Mouse (Mus musculus): ENCODE measurements around the gene Klhdc10. TPM values are rescaled to one million over a fixed set of nuclear protein-coding genes. Genes with fewer than 3 reads are reported as not detected.

Klhdc10 gene
- polyA plus RNA-seq, 1 experiment from 2014 or later = 49.2 TPM

DNA sequence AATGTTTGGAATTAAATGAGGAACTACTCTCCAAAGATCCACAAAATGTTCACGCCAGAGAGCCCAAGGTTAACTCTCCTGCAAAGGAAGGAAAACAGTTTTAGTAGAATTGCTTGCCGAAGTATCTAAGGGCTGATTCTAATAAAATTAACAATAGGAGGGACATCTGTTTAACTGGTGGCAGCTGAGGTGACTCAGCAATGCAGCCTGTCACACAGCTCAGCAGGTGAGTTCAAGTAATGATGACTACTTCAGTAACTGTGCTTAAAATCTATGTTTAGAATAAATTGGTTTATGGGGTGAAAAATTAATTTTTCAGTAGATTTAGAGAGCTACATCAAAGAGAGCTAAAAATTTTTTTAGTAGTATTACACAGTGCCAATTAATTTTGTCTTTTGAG is 81.2 kb downstream of the Klhdc10 start:
- Histone ChIP-seq H3K9me3 (replicated peaks) (no peaks in the 10 kb centered on the region), H3K27me3 (ENCODE audit: low read depth, poor library complexity, severe bottlenecking) (no peaks in the 10 kb centered on the region), H3K4me1 (no peaks in the 10 kb centered on the region), H3K4me3 (no peak overlapping the region), H3K27ac (no peak overlapping the region), H3K36me3 (peaks cover 100% of the 10 kb centered on the region)
- WGBS = 89% methylated on average over 2 of the region's 2 CpGs
- DNase-seq (ENCODE audit: low spot score) = no peak

DNA sequence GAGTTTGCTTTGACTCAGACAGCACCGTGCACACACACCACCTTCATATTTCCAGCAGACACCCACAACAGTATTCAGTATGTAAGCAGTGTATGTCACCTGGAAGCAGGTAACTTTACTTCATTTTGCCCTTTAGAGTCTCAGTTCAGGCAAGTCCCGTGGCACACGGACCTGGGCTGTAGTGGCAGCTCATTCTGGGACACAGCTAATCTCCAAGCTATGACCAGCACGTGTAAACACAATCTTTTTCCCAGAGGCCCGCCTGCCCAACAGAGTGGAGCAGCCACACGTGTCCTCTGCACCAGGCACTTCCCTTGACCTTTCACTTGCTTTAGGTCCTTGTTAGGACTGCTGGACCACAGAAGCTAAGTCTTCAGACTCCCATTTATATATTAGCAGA is 84.8 kb downstream of the Klhdc10 start:
- 93% methylated on average over 6 of the region's 6 CpGs for WGBS
- Histone ChIP-seq H3K27ac (no peak overlapping the region), H3K4me3 (no peak overlapping the region), H3K9me3 (replicated peaks) (no peaks in the 10 kb centered on the region), H3K36me3 (peaks cover 100% of the 10 kb centered on the region), H3K27me3 (ENCODE audit: low read depth, poor library complexity, severe bottlenecking) (no peaks in the 10 kb centered on the region), H3K4me1 (no peaks in the 10 kb centered on the region)
- DNase-seq (ENCODE audit: low spot score) = no peak

DNA sequence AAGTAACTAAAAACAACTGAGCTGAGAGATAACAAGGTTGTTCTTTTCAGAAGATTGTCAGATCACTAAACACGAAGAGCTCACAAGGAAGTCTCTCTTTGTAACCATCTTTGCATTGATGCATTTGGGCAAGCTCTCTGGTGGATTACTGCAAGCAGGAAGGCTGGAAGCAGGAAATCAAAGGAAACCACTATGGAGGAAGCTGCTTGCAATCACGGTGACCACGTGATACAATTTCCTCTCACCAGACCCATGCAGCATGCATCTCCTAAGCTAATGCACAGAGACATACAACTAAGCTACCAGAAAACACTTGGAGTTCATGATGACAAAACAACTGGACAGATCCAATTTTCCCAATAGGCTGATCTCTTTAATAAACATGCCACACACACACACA is 97.4 kb downstream of the Klhdc10 start:
- Histone ChIP-seq H3K9me3 (replicated peaks) (no peaks in the 10 kb centered on the region), H3K36me3 (peaks cover 95% of the 10 kb centered on the region), H3K27me3 (ENCODE audit: low read depth, poor library complexity, severe bottlenecking) (no peaks in the 10 kb centered on the region), H3K4me1 (0 out of 2 replicates have a peak, but pooled peaks cover 2% of the 10 kb centered on the region), H3K4me3 (no peak overlapping the region), H3K27ac (no peak overlapping the region)
- WGBS = 79% methylated on average over 3 of the region's 3 CpGs
- DNase-seq (ENCODE audit: low spot score) = no peak

Other genes starting within 250 kb of the Klhdc10 start
- gene Ube2h, start 97.3 kb upstream of the Klhdc10 start, polyA plus RNA-seq (2016; fragmentation: Nextera tagmentation; extraction: Ambion mirVana) = 31.9 and 41.2 TPM in 2 replicates
- 91.3 and 95.9 TPM in 2 replicates for gene Zc3hc1, start 10.8 kb upstream of the Klhdc10 start, polyA plus RNA-seq (2016; fragmentation: Nextera tagmentation; extraction: Ambion mirVana)
- gene Tmem209, start 107.9 kb downstream of the Klhdc10 start, polyA plus RNA-seq (2016; fragmentation: Nextera tagmentation; extraction: Ambion mirVana) = 45.7 and 51.6 TPM in 2 replicates
- 0.38 and 0.59 TPM in 2 replicates for gene Ssmem1, start 108.0 kb downstream of the Klhdc10 start, polyA plus RNA-seq (2016; fragmentation: Nextera tagmentation; extraction: Ambion mirVana)
- gene Cpa2, start 139.7 kb downstream of the Klhdc10 start, polyA plus RNA-seq (2016; fragmentation: Nextera tagmentation; extraction: Ambion mirVana) = 109 and 110 TPM in 2 replicates
- gene Cpa4, start 166.5 kb downstream of the Klhdc10 start, polyA plus RNA-seq (2016; fragmentation: Nextera tagmentation; extraction: Ambion mirVana) = 1.1 and 1.4 TPM in 2 replicates
- 0.23 and 0.35 TPM in 2 replicates for gene Cpa5, start 209.1 kb downstream of the Klhdc10 start, polyA plus RNA-seq (2016; fragmentation: Nextera tagmentation; extraction: Ambion mirVana)
- gene Cpa1, start 237.3 kb downstream of the Klhdc10 start, polyA plus RNA-seq (2016; fragmentation: Nextera tagmentation; extraction: Ambion mirVana) = 0.38 TPM in 2 replicates